Mouse (Mus musculus) limb, embryonic 14.5 days (tissue): ENCODE measurements around the gene Cyp2w1. TPM values are rescaled to one million over a fixed set of nuclear protein-coding genes. Genes with fewer than 3 reads are reported as not detected.

Experiments
- ATAC-seq: fragments of 200-750 bp; cut with Nextera tagmentation; 2 replicates; pipeline ENCODE4 v1.8.0; 2017; ENCODE audit warnings: low read depth, moderate number of reproducible peaks, moderate TSS enrichment; ENCODE audit not compliant: low FRiP score
- DNase-seq: peaks from one replicate; pipeline ENCODE4 v3.0.0-alpha.2; 2015; ENCODE audit warnings: low spot score
- H3K27ac ChIP-seq: fragments of 300-500 bp; sonication (generic); replicated peaks from 2 replicates; pipeline ENCODE4 v1.5.1; 2014; ENCODE audit warnings: low read depth, mild to moderate bottlenecking, low read length, moderate library complexity, mixed read lengths
- H3K27me3 ChIP-seq: fragments of 300-500 bp; sonication (generic); 2 replicates; pipeline ENCODE4 v1.6.1; 2014; ENCODE audit warnings: low read length, mixed read lengths; ENCODE audit not compliant: control insufficient read depth, insufficient read depth
- H3K36me3 ChIP-seq: fragments of 300-500 bp; sonication (generic); 2 replicates; pipeline ENCODE4 v1.6.1; 2014; ENCODE audit warnings: mild to moderate bottlenecking, low read length, moderate library complexity, mixed read lengths; ENCODE audit not compliant: control insufficient read depth, insufficient read depth
- H3K4me1 ChIP-seq: fragments of 300-500 bp; sonication (generic); 2 replicates; pipeline ENCODE4 v1.6.1; 2014; ENCODE audit warnings: antibody characterized with exemption, low read length, mixed read lengths; ENCODE audit not compliant: control insufficient read depth, insufficient read depth
- H3K4me2 ChIP-seq: fragments of 300-500 bp; sonication (generic); replicated peaks from 2 replicates; pipeline ENCODE4 v1.6.1; 2014; ENCODE audit warnings: low read depth, mild to moderate bottlenecking, low read length, moderate library complexity; ENCODE audit not compliant: severe bottlenecking
- H3K4me3 ChIP-seq: fragments of 300-500 bp; sonication (generic); replicated peaks from 2 replicates; pipeline ENCODE4 v1.5.1; 2014; ENCODE audit warnings: low read length
- H3K9ac ChIP-seq: fragments of 300-500 bp; sonication (generic); 2 replicates; pipeline ENCODE4 v1.6.1; 2014; ENCODE audit warnings: mild to moderate bottlenecking, low read depth, low read length, moderate library complexity; ENCODE audit not compliant: severe bottlenecking
- H3K9me3 ChIP-seq: fragments of 300-500 bp; sonication (generic); 2 replicates; pipeline ENCODE4 v1.6.1; 2016; ENCODE audit warnings: low read length; ENCODE audit not compliant: control insufficient read depth
- POLR2A ChIP-seq: fragments of 200-500 bp; IDR thresholded peaks from 2 replicates; pipeline ENCODE4 v1.8.0; 2012; ENCODE audit warnings: inconsistent platforms, mild to moderate bottlenecking, moderate library complexity, borderline replicate concordance; ENCODE audit not compliant: insufficient read depth, insufficient read length; ENCODE audit errors: extremely low read depth
- WGBS: fragments of 180-500 bp; shearing (Covaris S2); extraction: QIAGEN DNeasy Blood & Tissue Kit; methylation state at CpG from one replicate; pipeline ENCODE4 v1.1.7; 2014; 5-methylcytosine and 5-hydroxymethylcytosine counted together
- polyA plus RNA-seq, 2 experiments: library from polyadenylated mRNA; depleted of rRNA in 1 of 2; stranded (reverse) in 1 of 2; unstranded in 1 of 2; fragments of >200 nt; fragmentation: Nextera tagmentation in 1 of 2; extraction: Ambion mirVana in 1 of 2; gene quantifications; 2 replicates each; pipeline versions ENCODE4 v1.2.1 to v1.2.3; 2012 to 2014

Cyp2w1 gene
- polyA plus RNA-seq, 2 experiments, result 19.6 to 29.3 TPM

DNA sequence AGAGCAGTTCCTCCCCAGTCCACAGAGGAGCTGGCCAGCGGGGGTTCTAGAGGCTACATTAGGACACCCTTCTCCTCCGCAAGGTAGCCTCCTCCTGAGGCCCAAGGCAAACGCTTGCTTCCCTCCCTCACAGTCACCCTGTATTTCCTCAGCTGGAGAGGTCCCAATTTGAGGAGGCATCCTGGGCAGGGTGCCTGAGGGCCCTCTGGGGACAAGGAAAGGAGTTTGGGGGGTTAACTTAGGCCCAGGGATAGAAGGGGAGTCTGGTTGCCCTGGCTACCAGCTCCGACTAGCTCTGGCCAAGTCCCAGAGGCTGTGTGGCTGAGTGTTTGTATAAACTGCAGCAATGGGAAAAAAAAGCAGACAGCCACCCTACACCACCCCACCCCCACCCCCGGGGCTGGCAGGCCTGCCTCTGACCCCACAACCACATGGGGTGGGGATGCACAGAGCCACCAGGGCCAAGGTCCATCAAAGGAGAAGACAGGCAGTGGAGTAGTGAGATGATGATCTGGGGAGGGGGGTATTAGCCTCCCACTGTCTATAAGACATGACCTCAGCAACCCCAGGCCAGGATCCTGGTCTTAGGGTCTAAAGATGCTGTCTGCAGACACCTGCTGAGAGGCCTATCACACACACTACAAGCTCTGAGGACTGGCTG, 12.6 kb downstream of the Cyp2w1 start:
- TF ChIP-seq POLR2A, result no peak
- Histone ChIP-seq H3K27me3 (no peaks in the 10 kb centered on the region), H3K9me3 (no peaks in the 10 kb centered on the region), H3K9ac (0 out of 2 replicates have a peak overlapping the region, but pooled peaks have one; percentile 12), H3K4me3 (no peak overlapping the region), H3K27ac (0 out of 2 replicates have a peak overlapping the region, but pooled peaks have one; percentile 26), H3K4me1 (peaks cover 11% of the 10 kb centered on the region; the same call in 1 of the 2 replicates), H3K36me3 (peaks cover 6% of the 10 kb centered on the region), H3K4me2 (no peak overlapping the region)
- DNase-seq, result no peak
- WGBS, result 27% methylated on average over 5 of the region's 5 CpGs
- no peak for ATAC-seq

- H3K4me2 ChIP-seq, result no peak overlapping the region
- no peak overlapping the region for H3K27ac ChIP-seq
- peaks cover 6% of the 10 kb centered on the region for H3K36me3 ChIP-seq
- no peak for DNase-seq
- no peak overlapping the region for H3K4me3 ChIP-seq
- no peak overlapping the region for H3K9ac ChIP-seq
- no peaks in the 10 kb centered on the region for H3K27me3 ChIP-seq
- TF ChIP-seq POLR2A, result no peak
- ATAC-seq, result no peak
- peaks cover 15% of the 10 kb centered on the region for H3K4me1 ChIP-seq
- 86% methylated on average over 1 of the region's 1 CpGs for WGBS
- H3K9me3 ChIP-seq, result no peaks in the 10 kb centered on the region
Observed at GRCm38 (mm10) chr5:139365827-139366226, 13.4 kb downstream of the Cyp2w1 start.

DNA sequence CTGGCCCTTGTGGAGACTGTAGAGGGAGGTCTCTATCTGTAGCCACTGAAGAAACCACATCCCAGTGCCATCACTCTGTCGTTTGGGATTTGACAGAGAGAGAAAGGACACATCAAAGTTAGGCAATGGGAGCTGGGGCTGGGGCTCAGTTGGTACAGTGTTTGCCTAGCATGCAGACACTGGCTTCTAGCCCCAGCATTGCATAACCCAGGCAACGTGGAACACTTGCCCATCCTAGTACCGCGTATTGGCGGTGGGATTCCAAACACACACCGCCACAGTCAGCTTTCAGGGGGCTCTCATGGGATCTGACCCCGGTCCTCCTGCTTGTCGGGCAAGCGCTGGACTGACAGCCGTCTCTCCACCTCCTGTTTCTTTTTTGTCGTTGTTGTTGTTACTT, 14.1 kb downstream of the Cyp2w1 start:
- Histone ChIP-seq H3K4me1 (peaks cover 21% of the 10 kb centered on the region), H3K4me3 (no peak overlapping the region), H3K4me2 (no peak overlapping the region), H3K27ac (no peak overlapping the region), H3K27me3 (no peaks in the 10 kb centered on the region), H3K9me3 (no peaks in the 10 kb centered on the region), H3K9ac (no peak overlapping the region), H3K36me3 (peaks cover 6% of the 10 kb centered on the region)
- DNase-seq (no peak), ATAC-seq (no peak)
- 78% methylated on average over 11 of the region's 11 CpGs for WGBS
- TF ChIP-seq POLR2A, result no peak

- H3K36me3 ChIP-seq, result no peaks in the 10 kb centered on the region
- ATAC-seq (no peak), DNase-seq (no peak)
- TF ChIP-seq POLR2A, result no peak
- H3K27ac ChIP-seq, result no peak overlapping the region
- no peaks in the 10 kb centered on the region for H3K27me3 ChIP-seq
- no peak overlapping the region for H3K9ac ChIP-seq
- peaks cover 29% of the 10 kb centered on the region for H3K4me1 ChIP-seq
- H3K4me2 ChIP-seq, result no peak overlapping the region
- H3K9me3 ChIP-seq, result no peaks in the 10 kb centered on the region
- 88% methylated on average over 4 of the region's 4 CpGs for WGBS
- H3K4me3 ChIP-seq, result no peak overlapping the region
Observed at GRCm38 (mm10) chr5:139367884-139368458, 15.6 kb downstream of the Cyp2w1 start.

GRCm38 (mm10) chr5:139368638-139369320, 16.4 kb downstream of the Cyp2w1 start:
- H3K9me3 ChIP-seq, result no peaks in the 10 kb centered on the region
- H3K36me3 ChIP-seq, result no peaks in the 10 kb centered on the region
- DNase-seq (no peak), ATAC-seq (no peak)
- WGBS, result 81% methylated on average over 11 of the region's 11 CpGs
- H3K4me3 ChIP-seq, result no peak overlapping the region
- no peak overlapping the region for H3K4me2 ChIP-seq
- TF ChIP-seq POLR2A, result no peak
- H3K4me1 ChIP-seq, result peaks cover 29% of the 10 kb centered on the region
- no peak overlapping the region for H3K27ac ChIP-seq
- no peaks in the 10 kb centered on the region for H3K27me3 ChIP-seq
- no peak overlapping the region for H3K9ac ChIP-seq
